Mouse (Mus musculus): Measurements from ENCODE around the gene Sned1. TPM values are rescaled to one million over a fixed set of nuclear protein-coding genes. Genes with fewer than 3 reads are reported as not detected.

Sned1 gene
- total RNA-seq, 1 experiment from 2014 or later: 0.25 TPM

GRCm38 (mm10) chr1:93225731-93226520 lies 9.7 kb upstream of the Sned1 start:
- no peak for ATAC-seq (replicated peaks in 1 of 2; ENCODE audit: insufficient read depth in 1 of 2, low FRiP score in 2 of 2, low TSS enrichment in 1 of 2, low read depth in 1 of 2, poor library complexity in 2 of 2, severe bottlenecking in 2 of 2)

- no peak for ATAC-seq (replicated peaks in 1 of 2; ENCODE audit: insufficient read depth in 1 of 2, low FRiP score in 2 of 2, low TSS enrichment in 1 of 2, low read depth in 1 of 2, poor library complexity in 2 of 2, severe bottlenecking in 2 of 2)
Observed at GRCm38 (mm10) chr1:93227303-93227975, 8.2 kb upstream of the Sned1 start.

GRCm38 (mm10) chr1:93227976-93228365 lies 7.7 kb upstream of the Sned1 start:
- ATAC-seq (replicated peaks in 1 of 2; ENCODE audit: insufficient read depth in 1 of 2, low FRiP score in 2 of 2, low TSS enrichment in 1 of 2, low read depth in 1 of 2, poor library complexity in 2 of 2, severe bottlenecking in 2 of 2): no peak

GRCm38 (mm10) chr1:93229221-93229620 lies 6.4 kb upstream of the Sned1 start:
- ATAC-seq (replicated peaks in 1 of 2; ENCODE audit: insufficient read depth in 1 of 2, low FRiP score in 2 of 2, low TSS enrichment in 1 of 2, low read depth in 1 of 2, poor library complexity in 2 of 2, severe bottlenecking in 2 of 2): no peak

- ATAC-seq (replicated peaks in 1 of 2; ENCODE audit: insufficient read depth in 1 of 2, low FRiP score in 2 of 2, low TSS enrichment in 1 of 2, low read depth in 1 of 2, poor library complexity in 2 of 2, severe bottlenecking in 2 of 2): no peak
Observed at GRCm38 (mm10) chr1:93229626-93230025, 6.0 kb upstream of the Sned1 start.

- ATAC-seq (replicated peaks in 1 of 2; ENCODE audit: insufficient read depth in 1 of 2, low FRiP score in 2 of 2, low TSS enrichment in 1 of 2, low read depth in 1 of 2, poor library complexity in 2 of 2, severe bottlenecking in 2 of 2): peak; percentile 36 to 54; a peak in 1 of 4 replicates
Observed at GRCm38 (mm10) chr1:93236545-93236924, 894 bp downstream of the Sned1 start.

- no peak for ATAC-seq (replicated peaks in 1 of 2; ENCODE audit: insufficient read depth in 1 of 2, low FRiP score in 2 of 2, low TSS enrichment in 1 of 2, low read depth in 1 of 2, poor library complexity in 2 of 2, severe bottlenecking in 2 of 2)
Observed at GRCm38 (mm10) chr1:93237676-93238075, 2.0 kb downstream of the Sned1 start.

GRCm38 (mm10) chr1:93238201-93238600 lies 2.6 kb downstream of the Sned1 start:
- no peak for ATAC-seq (replicated peaks in 1 of 2; ENCODE audit: insufficient read depth in 1 of 2, low FRiP score in 2 of 2, low TSS enrichment in 1 of 2, low read depth in 1 of 2, poor library complexity in 2 of 2, severe bottlenecking in 2 of 2)

- ATAC-seq (replicated peaks in 1 of 2; ENCODE audit: insufficient read depth in 1 of 2, low FRiP score in 2 of 2, low TSS enrichment in 1 of 2, low read depth in 1 of 2, poor library complexity in 2 of 2, severe bottlenecking in 2 of 2): no peak; a peak in 1 of 4 replicates
Observed at GRCm38 (mm10) chr1:93245936-93246335, 10.3 kb downstream of the Sned1 start.

GRCm38 (mm10) chr1:93252586-93252985 lies 16.9 kb downstream of the Sned1 start:
- no peak for ATAC-seq (replicated peaks in 1 of 2; ENCODE audit: insufficient read depth in 1 of 2, low FRiP score in 2 of 2, low TSS enrichment in 1 of 2, low read depth in 1 of 2, poor library complexity in 2 of 2, severe bottlenecking in 2 of 2)

- ATAC-seq (replicated peaks in 1 of 2; ENCODE audit: insufficient read depth in 1 of 2, low FRiP score in 2 of 2, low TSS enrichment in 1 of 2, low read depth in 1 of 2, poor library complexity in 2 of 2, severe bottlenecking in 2 of 2): no peak
Observed at GRCm38 (mm10) chr1:93255761-93256160, 20.1 kb downstream of the Sned1 start.

- ATAC-seq (replicated peaks in 1 of 2; ENCODE audit: insufficient read depth in 1 of 2, low FRiP score in 2 of 2, low TSS enrichment in 1 of 2, low read depth in 1 of 2, poor library complexity in 2 of 2, severe bottlenecking in 2 of 2): no peak
Observed at GRCm38 (mm10) chr1:93257560-93257959, 21.9 kb downstream of the Sned1 start.

GRCm38 (mm10) chr1:93267207-93267606 lies 31.6 kb downstream of the Sned1 start:
- ATAC-seq (replicated peaks in 1 of 2; ENCODE audit: insufficient read depth in 1 of 2, low FRiP score in 2 of 2, low TSS enrichment in 1 of 2, low read depth in 1 of 2, poor library complexity in 2 of 2, severe bottlenecking in 2 of 2): no peak

GRCm38 (mm10) chr1:93268246-93268645 lies 32.6 kb downstream of the Sned1 start:
- no peak for ATAC-seq (replicated peaks in 1 of 2; ENCODE audit: insufficient read depth in 1 of 2, low FRiP score in 2 of 2, low TSS enrichment in 1 of 2, low read depth in 1 of 2, poor library complexity in 2 of 2, severe bottlenecking in 2 of 2)

- no peak for ATAC-seq (replicated peaks in 1 of 2; ENCODE audit: insufficient read depth in 1 of 2, low FRiP score in 2 of 2, low TSS enrichment in 1 of 2, low read depth in 1 of 2, poor library complexity in 2 of 2, severe bottlenecking in 2 of 2)
Observed at GRCm38 (mm10) chr1:93270516-93271240, 35.0 kb downstream of the Sned1 start.

GRCm38 (mm10) chr1:93271751-93272150 lies 36.1 kb downstream of the Sned1 start:
- no peak for ATAC-seq (replicated peaks in 1 of 2; ENCODE audit: insufficient read depth in 1 of 2, low FRiP score in 2 of 2, low TSS enrichment in 1 of 2, low read depth in 1 of 2, poor library complexity in 2 of 2, severe bottlenecking in 2 of 2)

- peak in 1 of 2 experiments; percentile 62; a peak in 2 of 4 replicates for ATAC-seq (replicated peaks in 1 of 2; ENCODE audit: insufficient read depth in 1 of 2, low FRiP score in 2 of 2, low TSS enrichment in 1 of 2, low read depth in 1 of 2, poor library complexity in 2 of 2, severe bottlenecking in 2 of 2)
Observed at GRCm38 (mm10) chr1:93272409-93272821, 36.8 kb downstream of the Sned1 start.

GRCm38 (mm10) chr1:93275561-93275960 lies 39.9 kb downstream of the Sned1 start:
- no peak for ATAC-seq (replicated peaks in 1 of 2; ENCODE audit: insufficient read depth in 1 of 2, low FRiP score in 2 of 2, low TSS enrichment in 1 of 2, low read depth in 1 of 2, poor library complexity in 2 of 2, severe bottlenecking in 2 of 2)
